Comparison of ENCODE assay signal across 8 mouse cellular contexts in genomic region chr9:75625556-75626307, GRCm38 (mm10). TPM values are rescaled to one million over a fixed set of nuclear protein-coding genes. Genes with fewer than 3 reads are reported as not detected.
DNase-seq lines count a peak whose midpoint lies in the region; ATAC-seq lines count a peak whose summit lies in the region.

Gene Lysmd2 (plus strand): TSS chr9:75625741.

- H3K4me1 ChIP-seq in hindbrain, embryonic 14.5 days (replicated peaks; ENCODE audit: control insufficient read depth, insufficient read depth, low read length): peaks cover 11% of the 10 kb centered on the region

- peak; percentile 75 for DNase-seq in ZHBTc4 (ENCODE audit: low read depth, low spot score)
- DNase-seq in cerebellum, postnatal 25 days: peak; percentile 89 to 90
- DNase-seq in gastrocnemius, adult 18-20 months (ENCODE audit: low spot score): peak; percentile 72
- DNase-seq in hindbrain, embryonic 14.5 days (ENCODE audit: low spot score): peak; percentile 67
- DNase-seq in left cerebral cortex, adult 11 months (ENCODE audit: low spot score): peak; percentile 42
- DNase-seq in lung, postnatal 36 days: peak; percentile 67
- DNase-seq in right cerebral cortex, postnatal 10 days (ENCODE audit: low spot score in 2 of 2): peak; percentile 81
- no peak for DNase-seq in natural killer cell, adult 2 months (ENCODE audit: low spot score in 2 of 2)

- H3K9me3 ChIP-seq in hindbrain, embryonic 14.5 days (ENCODE audit: control insufficient read depth, low read length): no peaks in the 10 kb centered on the region

- peak within 1 kb of the TSS; percentile 98 for H3K27ac ChIP-seq in hindbrain, embryonic 14.5 days

- H3K27me3 ChIP-seq in hindbrain, embryonic 14.5 days (ENCODE audit: control insufficient read depth, insufficient read depth, low read length): no peaks in the 10 kb centered on the region

- H3K36me3 ChIP-seq in hindbrain, embryonic 14.5 days (replicated peaks; ENCODE audit: control insufficient read depth, insufficient read depth): no peaks in the 10 kb centered on the region

- H3K4me3 ChIP-seq in hindbrain, embryonic 14.5 days (replicated peaks; ENCODE audit: low read length): peak within 1 kb of the TSS; percentile 86

- H3K9ac ChIP-seq in hindbrain, embryonic 14.5 days: peak within 1 kb of the TSS; percentile 96

- peak; percentile 87 for ATAC-seq in hindbrain, embryonic 14.5 days (ENCODE audit: low FRiP score)

- under 1% methylated on average over 70 of the region's 94 CpGs for WGBS in hindbrain, embryonic 14.5 days

- peak within 1 kb of the TSS; percentile 95 for H3K4me2 ChIP-seq in hindbrain, embryonic 14.5 days (replicated peaks)

RNA-seq across cellular contexts. Expression of gene Lysmd2, which starts in this region (rescaled TPM):
- total RNA-seq in gastrocnemius, adult 18-20 months (2021): 1 to 10 TPM; 4.8 to 7.6 TPM
- 38.1 and 41.3 TPM in 2 replicates for polyA plus RNA-seq in hindbrain, embryonic 14.5 days (2014; fragmentation: Nextera tagmentation; extraction: Ambion mirVana)

Comparison
In these comparisons a context has a peak if more than half of its experiments do, and no peak if none do; other contexts are left out.
1. DNase-seq: peak in ZHBTc4 (single experiment), cerebellum, postnatal 25 days (2 of 2), gastrocnemius, adult 18-20 months (single experiment), hindbrain, embryonic 14.5 days (single experiment), left cerebral cortex, adult 11 months (single experiment), lung, postnatal 36 days (single experiment) and right cerebral cortex, postnatal 10 days (2 of 2); none in natural killer cell, adult 2 months (0 of 2).